In the genomic region with DNA sequence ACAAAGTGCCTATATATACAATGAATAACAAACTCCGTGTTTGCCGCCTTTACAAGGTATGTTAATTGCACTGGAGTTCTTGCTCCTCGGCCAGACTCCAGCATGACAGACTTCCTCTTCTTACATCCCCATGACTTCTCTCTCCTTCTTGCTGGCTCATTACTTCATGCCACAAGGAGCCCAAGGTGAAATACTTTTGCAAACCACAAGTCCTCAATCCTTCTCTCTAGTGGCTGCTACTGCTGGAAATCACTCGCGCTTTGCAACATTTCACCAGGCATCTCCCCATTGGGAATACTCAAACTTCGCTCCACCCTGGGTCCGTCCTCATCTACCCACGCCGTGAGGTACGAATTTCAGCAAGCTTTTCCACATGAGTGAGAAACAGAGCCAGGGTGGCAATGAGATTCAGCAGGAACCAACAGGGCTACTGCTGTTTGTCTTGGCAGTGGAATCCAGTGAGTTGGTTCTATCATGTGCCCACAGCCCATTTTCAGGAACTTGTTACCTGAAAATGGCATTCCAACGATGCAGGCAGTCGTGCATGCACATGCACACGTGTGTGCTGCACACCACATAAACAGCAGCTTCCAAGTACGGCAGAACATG, we compare ENCODE assay signal across 23 mouse cellular contexts.
DNase-seq lines count a peak whose midpoint lies in the region; ATAC-seq and TF ChIP-seq lines count a peak whose summit lies in the region.
"Had no signal": no experiment of that assay in that cellular context is flagged by ENCODE, and none has a peak within 500 bp of the region (broad histone marks: within the 10 kb centered on the region; RNA-seq: fewer than 3 reads in every experiment).

No protein-coding gene starts in this region.

- H3K4me1 ChIP-seq in kidney, embryonic 14.5 days (ENCODE audit: control insufficient read depth, insufficient read depth, low read length): peaks cover 10% of the 10 kb centered on the region
- H3K4me1 ChIP-seq in lung, postnatal 0 days (ENCODE audit: insufficient read depth, low read depth, low read length): peaks cover 23% of the 10 kb centered on the region; the same call in 1 of the 2 replicates
- H3K4me1 ChIP-seq in lung, adult 2 months (ENCODE audit: control insufficient read depth, insufficient read depth, low read length): peaks cover 10% of the 10 kb centered on the region
- peaks cover 20% of the 10 kb centered on the region for H3K4me1 ChIP-seq in kidney, postnatal 0 days (replicated peaks; ENCODE audit: insufficient read depth, low read length)
- H3K4me1 ChIP-seq: forebrain, embryonic 15.5 days; hindbrain, embryonic 15.5 days had no signal

- H3K4me3 ChIP-seq in kidney, embryonic 14.5 days (ENCODE audit: low read length): no peak overlapping the region
- H3K4me3 ChIP-seq in lung, postnatal 0 days (ENCODE audit: low read depth, low read length): no peak overlapping the region
- no peak overlapping the region for H3K4me3 ChIP-seq in lung, adult 2 months (replicated peaks; ENCODE audit: extremely low read depth, low read depth, low read length)
- H3K4me3 ChIP-seq in kidney, postnatal 0 days (replicated peaks; ENCODE audit: low read depth, low read length): no peak overlapping the region
- H3K4me3 ChIP-seq: embryonic facial prominence, embryonic 12.5 days; erythroblast, embryonic 14.5 days; forebrain, embryonic 15.5 days; hindbrain, embryonic 15.5 days; liver, embryonic 12.5 days; lung, embryonic 15.5 days had no signal

- no peak for TF ChIP-seq CTCF in lung, postnatal 0 days (IDR thresholded peaks at IDR 0.05)
- TF ChIP-seq CTCF in lung, adult 2 months (IDR thresholded peaks at IDR 0.05; ENCODE audit: insufficient read depth, low read length): no peak
- TF ChIP-seq CTCF in kidney, postnatal 0 days (IDR thresholded peaks at IDR 0.05; ENCODE audit: low read depth): no peak

- H3K27me3 ChIP-seq in kidney, embryonic 14.5 days (ENCODE audit: control insufficient read depth, insufficient read depth, low read length): no peaks in the 10 kb centered on the region
- H3K27me3 ChIP-seq in lung, postnatal 0 days (replicated peaks; ENCODE audit: insufficient read depth, low read length): no peaks in the 10 kb centered on the region
- H3K27me3 ChIP-seq in kidney, postnatal 0 days (ENCODE audit: insufficient read depth, low read length): no peaks in the 10 kb centered on the region
- H3K27me3 ChIP-seq: embryonic facial prominence, embryonic 12.5 days; forebrain, embryonic 15.5 days; hindbrain, embryonic 15.5 days; lung, embryonic 15.5 days had no signal

- no peak for TF ChIP-seq POLR2A in lung, adult 2 months (IDR thresholded peaks at IDR 0.05; ENCODE audit: borderline replicate concordance, extremely low read depth, low read depth, low read length)

- peak; percentile 63 for TF ChIP-seq EP300 in lung, postnatal 0 days (IDR thresholded peaks at IDR 0.05)

- H3K4me2 ChIP-seq in kidney, embryonic 14.5 days (replicated peaks; ENCODE audit: low read depth, low read length): no peak overlapping the region
- H3K4me2 ChIP-seq in lung, postnatal 0 days (replicated peaks; ENCODE audit: low read depth, low read length): 0 out of 2 replicates have a peak overlapping the region, but pooled peaks have one; percentile 12
- no peak overlapping the region for H3K4me2 ChIP-seq in kidney, postnatal 0 days (ENCODE audit: low read length)
- H3K4me2 ChIP-seq: embryonic facial prominence, embryonic 12.5 days; forebrain, embryonic 15.5 days; hindbrain, embryonic 15.5 days; liver, embryonic 12.5 days; lung, embryonic 15.5 days had no signal

- no peaks in the 10 kb centered on the region for H3K36me3 ChIP-seq in kidney, embryonic 14.5 days (ENCODE audit: control insufficient read depth, insufficient read depth, low read length)
- H3K36me3 ChIP-seq in lung, postnatal 0 days (ENCODE audit: insufficient read depth, low read length): no peaks in the 10 kb centered on the region
- no peaks in the 10 kb centered on the region for H3K36me3 ChIP-seq in kidney, postnatal 0 days (ENCODE audit: insufficient read depth, low read length)
- H3K36me3 ChIP-seq: embryonic facial prominence, embryonic 12.5 days; forebrain, embryonic 15.5 days; hindbrain, embryonic 15.5 days; liver, embryonic 12.5 days; lung, embryonic 15.5 days had no signal

- peak; percentile 50 for DNase-seq in kidney, adult 11 months
- DNase-seq in lung, postnatal 0 days (ENCODE audit: low spot score): peak; percentile 73
- DNase-seq in lung, adult 2 months: no peak
- no peak for DNase-seq in kidney, postnatal 0 days (ENCODE audit: low spot score)
- DNase-seq in heart, adult 9 months (ENCODE audit: low spot score in 2 of 2): no peak
- DNase-seq in adrenal gland, adult 8-10 months: no peak
- DNase-seq: B cell, adult 2 months; cerebellum, adult 8-10 months; gastrocnemius, postnatal 14 days; heart, postnatal 36 days; left cerebral cortex, postnatal 4 days; right cerebral cortex, postnatal 14 days; spleen, adult 18-20 months; thymus, postnatal 36 days had no signal

- H3K9me3 ChIP-seq in kidney, embryonic 14.5 days (ENCODE audit: control insufficient read depth, low read length): no peaks in the 10 kb centered on the region
- H3K9me3 ChIP-seq in lung, postnatal 0 days (ENCODE audit: low read length): no peaks in the 10 kb centered on the region
- no peaks in the 10 kb centered on the region for H3K9me3 ChIP-seq in kidney, postnatal 0 days (replicated peaks; ENCODE audit: low read length)
- H3K9me3 ChIP-seq: embryonic facial prominence, embryonic 12.5 days; forebrain, embryonic 15.5 days; hindbrain, embryonic 15.5 days; liver, embryonic 12.5 days; lung, embryonic 15.5 days had no signal

- H3K27ac ChIP-seq in kidney, embryonic 14.5 days (ENCODE audit: low read depth, low read length): no peak overlapping the region
- H3K27ac ChIP-seq in lung, postnatal 0 days (ENCODE audit: low read length): peak overlapping the region; percentile 35; the same call in 1 of the 2 replicates
- peak overlapping the region; percentile 50; the same call in 1 of the 2 replicates for H3K27ac ChIP-seq in kidney, postnatal 0 days
- H3K27ac ChIP-seq: embryonic facial prominence, embryonic 12.5 days; forebrain, embryonic 15.5 days; hindbrain, embryonic 15.5 days; liver, embryonic 12.5 days; lung, embryonic 15.5 days had no signal

- no peak overlapping the region for H3K9ac ChIP-seq in kidney, embryonic 14.5 days (ENCODE audit: low read depth, low read length)
- no peak overlapping the region for H3K9ac ChIP-seq in lung, postnatal 0 days (replicated peaks; ENCODE audit: low read depth)
- no peak overlapping the region for H3K9ac ChIP-seq in kidney, postnatal 0 days (ENCODE audit: low read depth, low read length)
- H3K9ac ChIP-seq: embryonic facial prominence, embryonic 12.5 days; forebrain, embryonic 15.5 days; hindbrain, embryonic 15.5 days; liver, embryonic 12.5 days; lung, embryonic 15.5 days had no signal

- 77% methylated on average over 14 of the region's 14 CpGs for WGBS in kidney, embryonic 14.5 days
- WGBS in lung, postnatal 0 days: 53% methylated on average over 14 of the region's 14 CpGs
- WGBS in lung, adult 2 months: 59% methylated on average over 14 of the region's 14 CpGs
- 70% methylated on average over 14 of the region's 14 CpGs for WGBS in kidney, postnatal 0 days

- no peak for ATAC-seq in kidney, embryonic 14.5 days (ENCODE audit: low FRiP score, low TSS enrichment)
- peak; percentile 69 for ATAC-seq in lung, postnatal 0 days
- no peak for ATAC-seq in kidney, postnatal 0 days (replicated peaks; ENCODE audit: low FRiP score, low read depth)
- ATAC-seq: forebrain, embryonic 15.5 days; intestine, postnatal 0 days; liver, embryonic 12.5 days; midbrain, embryonic 16.5 days had no signal

Comparison
In these comparisons a context has a peak if more than half of its experiments do, and no peak if none do; other contexts are left out.
1. DNase-seq: peak in kidney, adult 11 months (single experiment) and lung, postnatal 0 days (single experiment); none in lung, adult 2 months (single experiment), kidney, postnatal 0 days (single experiment), heart, adult 9 months (0 of 2) and adrenal gland, adult 8-10 months (single experiment).